Mouse (Mus musculus) kidney, postnatal 4 days (tissue): ENCODE measurements around the gene Mxi1.

Experiments
- DNase-seq, 2 experiments: peaks; one replicate each; pipeline ENCODE4 v3.0.0; 2021; ENCODE audit warnings: mixed read lengths in 2 of 2

Gene Mxi1

DNA sequence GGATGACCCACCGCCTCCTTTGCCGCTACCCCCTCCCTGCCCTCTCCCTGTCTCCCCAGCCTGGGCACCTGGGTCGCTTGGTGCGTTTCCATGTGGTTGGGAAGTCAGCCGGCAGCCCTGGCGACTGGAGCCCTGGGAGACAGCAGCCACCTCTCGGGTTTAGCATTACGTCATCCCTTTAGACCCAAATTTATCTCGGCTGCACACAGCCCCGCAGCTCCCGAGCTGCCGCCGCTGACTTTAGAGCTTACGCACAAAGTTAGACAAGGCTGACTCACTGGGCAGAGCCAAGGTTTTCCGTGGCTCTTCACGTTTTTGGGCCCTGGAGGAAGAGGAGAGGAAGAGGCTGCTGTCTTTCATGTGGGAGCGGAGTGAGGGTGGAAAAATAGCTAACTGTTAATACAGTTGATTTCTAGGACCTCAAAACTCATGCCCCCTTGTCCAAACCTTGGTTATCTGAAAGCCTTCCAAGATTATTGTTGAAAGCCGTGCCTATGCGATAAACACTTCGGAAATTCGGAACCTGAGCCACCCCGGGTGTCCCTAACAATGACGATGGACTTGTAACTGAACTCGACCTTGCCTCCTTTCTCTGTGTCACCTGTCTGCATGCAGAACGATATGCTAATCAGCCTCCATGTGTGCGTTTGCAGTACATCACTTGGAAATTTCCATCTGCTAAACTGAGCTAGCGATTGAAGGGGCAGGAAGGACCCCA lies 15.4 kb downstream of the Mxi1 start:
- peak; percentile 44 to 61 for DNase-seq

DNA sequence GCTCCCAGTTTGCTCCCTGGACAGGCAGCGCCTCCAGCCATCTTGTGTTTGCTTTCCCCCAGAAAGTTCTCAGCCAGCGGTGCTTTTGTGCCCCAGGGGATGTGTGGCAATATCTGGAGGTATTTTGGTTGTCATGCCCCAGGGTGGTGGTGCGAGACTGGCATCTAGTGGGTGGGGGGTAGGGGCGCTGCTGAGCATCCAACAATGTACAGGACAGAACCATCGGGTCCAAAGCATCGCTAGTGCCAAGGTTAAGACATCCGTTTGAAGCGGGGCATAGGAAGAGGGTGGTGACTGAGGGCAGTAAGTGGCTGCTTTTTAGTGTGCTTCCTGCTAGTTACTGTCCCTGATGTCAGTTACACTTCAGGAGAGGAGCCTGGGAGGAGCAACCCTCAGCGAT lies 17.8 kb downstream of the Mxi1 start:
- peak in 1 of 2 experiments; percentile 27 for DNase-seq

DNA sequence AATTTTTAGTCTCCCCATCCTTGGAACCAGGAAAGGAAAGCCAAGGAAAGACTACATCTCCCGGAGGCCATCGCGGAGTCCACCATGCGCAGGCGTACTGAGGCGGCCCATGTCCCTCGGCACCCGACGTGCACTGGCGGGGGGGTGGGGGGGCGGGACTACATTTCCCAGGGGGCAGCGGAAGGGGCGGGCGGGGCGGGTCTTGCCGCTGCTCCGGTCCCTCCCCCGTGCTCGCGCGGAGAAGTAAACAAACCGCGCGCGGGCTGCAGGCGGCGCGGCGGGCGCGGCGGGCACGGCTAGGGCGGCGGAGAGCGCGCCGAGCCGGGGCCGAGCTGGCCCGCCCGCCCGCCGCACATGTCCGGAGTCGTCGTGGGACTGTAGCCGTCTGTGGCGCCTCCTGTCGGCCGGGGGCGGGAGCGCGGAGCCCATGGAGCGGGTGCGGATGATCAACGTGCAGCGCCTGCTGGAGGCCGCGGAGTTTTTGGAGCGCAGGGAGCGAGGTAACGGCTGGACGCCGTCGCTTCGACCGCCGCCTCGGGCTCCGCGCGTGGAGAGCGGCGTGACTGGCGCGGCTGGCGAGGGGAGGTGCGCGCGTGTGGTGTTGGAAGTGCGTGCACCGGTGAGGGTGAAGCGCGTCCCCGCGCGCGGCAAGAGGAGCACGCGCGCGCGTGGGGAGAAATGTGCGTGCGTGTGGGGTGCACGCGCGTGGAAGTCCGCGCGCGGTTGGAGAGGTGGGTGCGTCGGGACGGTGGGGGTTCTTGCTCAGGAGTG lies 19.1 kb downstream of the Mxi1 start:
- peak; percentile 94 to 96 for DNase-seq

DNA sequence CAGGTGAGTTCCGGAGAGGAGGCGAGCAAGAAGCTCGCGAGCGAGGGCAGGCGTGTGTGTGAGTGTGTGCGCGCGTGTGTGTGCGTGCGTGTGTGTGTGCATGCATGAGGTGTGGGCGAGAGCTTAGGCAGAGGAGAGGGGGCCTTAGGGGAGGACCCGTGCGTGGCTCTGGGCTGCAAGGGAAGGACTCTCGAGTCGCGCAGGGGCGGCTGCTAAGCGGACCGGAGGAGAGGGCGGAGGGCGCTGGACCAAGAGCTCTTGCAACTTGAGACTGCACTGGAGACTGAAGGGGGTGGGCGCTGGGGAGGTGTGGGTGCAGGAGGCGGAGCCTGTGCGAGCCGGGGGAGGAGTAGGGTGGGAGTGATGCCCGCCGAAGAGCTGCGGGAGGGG lies 19.7 kb downstream of the Mxi1 start:
- peak; percentile 88 to 94 for DNase-seq

DNA sequence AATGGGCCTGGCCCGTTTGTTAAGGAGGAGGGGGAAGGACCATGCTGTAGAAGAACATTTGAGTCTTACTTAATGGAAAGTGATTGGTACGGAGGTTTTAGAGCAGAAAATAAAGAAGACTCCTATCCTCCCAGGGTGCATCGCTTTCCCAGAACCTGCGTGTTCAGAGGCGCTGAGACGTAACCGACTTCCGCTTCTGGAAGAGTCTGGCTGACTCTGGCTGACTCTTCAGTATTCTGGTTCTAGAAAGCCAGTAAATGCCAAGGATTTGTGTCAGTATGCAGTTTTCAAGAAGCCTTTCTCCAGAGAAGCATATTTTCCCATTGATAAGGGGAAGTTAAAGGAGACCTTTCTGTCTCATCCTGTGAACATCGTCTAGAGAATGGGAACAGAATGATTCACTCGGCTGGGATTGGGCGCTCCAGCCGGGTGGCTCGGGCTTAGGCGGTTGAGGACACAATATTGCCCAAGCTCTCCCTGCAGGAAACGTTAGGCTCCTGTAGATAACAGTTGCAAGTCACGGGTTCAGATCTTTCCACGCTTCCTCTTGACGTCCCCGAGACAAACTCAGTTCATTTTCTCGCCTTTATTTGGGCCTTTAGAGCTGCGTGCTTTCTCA lies 21.7 kb downstream of the Mxi1 start:
- DNase-seq: peak in 1 of 2 experiments; percentile 32

DNA sequence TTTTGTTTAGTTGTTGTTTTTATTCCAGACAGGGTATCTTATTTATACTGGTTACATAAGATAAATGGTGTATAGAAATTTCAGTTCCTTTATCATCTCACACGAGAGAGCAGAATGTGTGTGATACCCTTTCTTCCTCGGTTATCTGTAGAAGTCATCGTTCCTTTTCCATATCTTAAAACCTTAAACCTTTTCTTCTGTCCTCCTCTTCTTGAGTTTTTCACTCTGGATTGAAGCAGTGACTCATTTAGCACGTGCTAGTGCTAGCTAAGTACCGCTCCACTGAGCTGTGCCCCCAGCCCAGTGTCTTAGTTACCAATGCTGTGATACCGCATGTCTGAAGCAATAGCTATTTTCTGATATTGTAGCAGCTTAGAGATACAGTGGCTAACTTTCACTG lies 23.4 kb downstream of the Mxi1 start:
- no peak for DNase-seq

DNA sequence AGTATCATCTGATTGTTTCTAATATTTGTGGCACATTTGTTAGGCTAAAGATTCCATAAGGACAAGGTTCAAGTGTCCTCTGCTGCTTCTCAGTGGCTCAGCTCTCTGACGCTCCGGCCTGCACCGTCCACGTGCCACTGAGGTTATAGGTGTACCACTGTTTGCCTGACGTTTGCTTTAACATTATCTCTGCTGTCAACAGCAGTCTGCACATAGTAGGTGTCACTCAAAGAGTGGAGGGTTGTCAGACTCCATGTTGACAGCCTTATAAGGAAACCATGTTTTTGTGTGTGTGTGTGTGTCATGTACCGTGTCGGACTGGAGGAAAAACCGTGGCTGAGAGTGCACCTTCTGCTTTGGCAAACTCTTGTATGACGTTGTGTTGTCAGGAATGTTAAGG lies 24.9 kb downstream of the Mxi1 start:
- DNase-seq: no peak

DNA sequence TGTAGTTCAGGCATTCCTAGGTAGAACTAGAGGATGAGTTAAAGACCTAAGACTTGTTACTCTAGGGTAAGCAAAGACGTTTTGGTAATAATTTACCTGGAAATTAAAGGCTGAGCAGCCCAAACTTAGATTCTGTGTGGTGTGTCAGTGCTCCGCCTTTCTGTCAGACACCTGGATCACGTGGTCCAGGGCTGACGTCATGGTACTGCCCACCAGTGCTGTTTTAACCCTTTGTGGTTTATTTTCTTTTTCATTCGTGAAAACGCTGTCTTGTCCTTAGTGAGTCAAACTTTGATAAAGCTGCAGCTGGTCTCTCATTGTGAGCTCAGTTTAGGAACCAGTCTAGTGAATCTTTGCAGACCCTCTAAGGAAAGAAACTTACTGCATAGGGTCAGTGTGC lies 30.1 kb downstream of the Mxi1 start:
- peak; percentile 78 to 85 for DNase-seq

DNA sequence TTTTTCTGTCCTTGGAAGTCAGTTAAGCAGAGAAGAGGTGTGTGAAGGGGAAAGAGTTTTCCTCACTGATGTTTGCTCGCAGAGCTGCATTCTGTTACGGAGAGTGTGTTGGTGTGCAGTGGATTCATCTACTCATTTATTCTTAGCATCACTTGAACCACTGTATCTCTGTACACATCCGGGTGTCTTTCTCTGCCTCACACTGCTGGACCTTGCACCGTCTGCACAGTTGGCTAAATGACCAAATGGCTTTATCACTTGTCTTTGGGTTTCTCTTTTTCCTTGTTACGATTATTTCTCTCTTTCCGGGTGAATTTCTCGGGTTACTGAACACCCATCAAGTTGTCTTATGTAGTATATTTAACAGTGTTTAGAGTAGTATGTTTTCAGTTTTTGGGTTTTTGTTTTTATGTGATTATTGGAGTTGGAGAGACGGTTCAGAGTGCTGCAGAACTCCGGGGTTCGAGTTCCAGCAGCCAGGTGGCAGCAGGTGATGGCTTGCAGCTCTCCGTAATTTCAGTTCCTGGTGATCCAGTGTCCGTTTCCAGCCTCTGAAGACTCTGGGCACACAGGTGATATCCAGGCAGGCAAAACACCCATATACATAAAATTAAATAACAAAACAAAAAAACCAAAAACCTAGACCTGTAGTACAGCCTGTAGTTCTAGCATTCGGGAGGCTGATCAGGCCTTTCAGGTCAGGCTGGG lies 33.0 kb downstream of the Mxi1 start:
- no peak for DNase-seq

DNA sequence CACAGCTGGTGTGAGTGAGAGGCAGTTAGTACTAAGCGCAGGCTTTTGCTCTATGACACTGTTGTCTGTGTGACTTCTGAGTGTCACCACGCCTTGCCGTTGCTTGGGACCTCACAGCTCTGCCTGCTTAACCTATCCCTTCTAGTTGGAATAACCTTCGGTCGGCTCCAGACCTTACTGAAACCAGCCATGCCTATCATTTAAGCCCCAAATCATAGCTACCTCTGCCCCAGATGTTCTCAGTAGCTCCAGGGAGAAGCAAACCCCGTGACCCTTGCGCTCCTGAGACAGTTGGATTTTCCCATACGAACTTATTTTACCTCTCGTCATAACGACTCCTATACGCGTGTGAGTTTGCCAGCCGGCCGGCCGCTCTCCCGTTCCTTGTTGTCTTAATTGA lies 33.7 kb downstream of the Mxi1 start:
- peak in 1 of 2 experiments; percentile 35 for DNase-seq

DNA sequence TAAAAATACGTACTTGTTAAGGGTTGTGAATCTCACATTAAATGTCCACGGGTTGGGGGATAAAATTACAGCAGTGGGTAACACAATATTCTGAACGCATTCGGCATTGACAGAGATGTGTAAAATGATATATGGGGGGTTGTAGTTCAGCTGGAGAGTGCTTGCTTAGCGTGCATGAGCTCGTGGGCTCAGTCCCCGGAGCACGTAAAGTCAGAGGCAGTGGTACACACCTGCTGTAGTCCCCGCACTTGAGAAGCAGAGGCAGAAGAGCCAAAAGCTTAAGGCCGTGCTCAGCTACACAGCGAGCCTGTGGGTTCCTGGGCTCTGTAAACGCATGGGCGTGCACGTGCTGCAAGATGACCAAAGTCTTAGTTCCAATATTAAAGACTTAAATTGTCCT lies 35.4 kb downstream of the Mxi1 start:
- no peak for DNase-seq

DNA sequence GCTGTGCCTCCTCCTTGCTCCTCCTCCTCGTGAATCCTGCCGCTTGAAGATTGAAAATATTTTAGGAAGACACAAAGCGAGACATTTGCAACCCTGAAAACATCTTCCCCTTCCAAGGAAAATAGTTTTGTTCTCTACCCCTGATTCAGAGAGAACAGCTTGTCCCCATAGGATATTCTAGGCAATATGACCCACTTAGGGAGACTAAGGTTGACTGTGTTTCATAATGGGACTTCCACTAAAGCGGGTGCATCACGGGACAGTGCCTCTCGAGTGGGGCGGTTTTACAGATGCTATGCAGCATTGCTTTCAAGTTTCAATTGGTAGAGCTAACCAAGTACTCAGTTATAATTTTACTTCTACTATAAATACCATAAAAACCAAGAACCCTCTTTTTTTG lies 43.5 kb downstream of the Mxi1 start:
- DNase-seq: no peak

DNA sequence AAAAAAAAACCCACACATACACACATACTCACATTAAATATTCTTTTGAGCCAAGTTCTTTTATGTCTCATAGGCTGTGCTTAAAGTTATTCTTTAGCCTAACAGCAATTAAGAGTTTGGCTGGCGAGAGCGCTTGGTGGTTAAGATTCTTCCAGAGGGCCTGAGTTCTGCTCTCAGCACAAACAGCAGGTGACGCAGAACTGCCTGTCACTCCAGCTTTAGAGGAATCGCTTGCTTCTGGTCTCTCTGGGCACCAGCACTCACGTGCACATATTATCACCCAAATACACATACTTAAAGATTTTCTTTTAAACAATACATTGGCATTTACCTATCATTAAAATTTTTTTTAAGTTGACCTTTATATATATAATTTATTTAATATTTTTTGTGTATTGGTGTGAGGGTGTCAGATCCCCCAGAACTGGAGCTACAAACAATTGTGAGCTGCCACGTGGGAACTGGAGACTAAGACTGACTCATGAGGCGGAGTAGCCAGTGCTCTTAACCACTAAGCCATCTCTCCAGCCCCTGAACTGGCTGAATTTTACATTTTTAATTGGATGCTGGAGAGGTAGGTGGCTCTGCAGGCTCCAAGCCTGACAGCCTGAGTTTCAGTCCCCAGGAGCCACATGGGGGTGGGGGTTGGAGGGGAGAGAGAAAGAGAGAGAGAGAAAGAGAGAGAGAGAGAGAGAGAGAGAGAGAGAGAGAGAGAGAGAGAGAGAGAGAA lies 44.1 kb downstream of the Mxi1 start:
- no peak for DNase-seq

DNA sequence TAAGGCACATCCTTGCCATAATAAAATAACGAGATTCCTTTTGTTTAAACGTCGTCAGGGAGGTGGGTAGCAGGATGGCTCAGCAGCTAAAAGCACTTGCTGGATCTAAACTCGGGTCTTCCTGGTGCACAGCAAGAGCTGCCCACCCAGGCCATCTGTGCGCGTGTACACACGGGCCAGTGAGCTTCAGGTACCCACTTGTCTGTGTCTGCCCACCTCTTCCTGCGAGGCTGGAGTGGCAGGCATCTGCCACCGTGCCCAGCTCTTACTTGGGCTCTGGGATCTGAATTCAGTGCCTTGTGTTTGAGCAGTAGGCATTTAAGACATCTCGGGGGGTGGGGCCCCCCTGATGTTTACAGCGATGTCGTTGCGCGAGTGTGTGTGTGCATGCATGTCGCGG lies 44.7 kb downstream of the Mxi1 start:
- no peak for DNase-seq

DNA sequence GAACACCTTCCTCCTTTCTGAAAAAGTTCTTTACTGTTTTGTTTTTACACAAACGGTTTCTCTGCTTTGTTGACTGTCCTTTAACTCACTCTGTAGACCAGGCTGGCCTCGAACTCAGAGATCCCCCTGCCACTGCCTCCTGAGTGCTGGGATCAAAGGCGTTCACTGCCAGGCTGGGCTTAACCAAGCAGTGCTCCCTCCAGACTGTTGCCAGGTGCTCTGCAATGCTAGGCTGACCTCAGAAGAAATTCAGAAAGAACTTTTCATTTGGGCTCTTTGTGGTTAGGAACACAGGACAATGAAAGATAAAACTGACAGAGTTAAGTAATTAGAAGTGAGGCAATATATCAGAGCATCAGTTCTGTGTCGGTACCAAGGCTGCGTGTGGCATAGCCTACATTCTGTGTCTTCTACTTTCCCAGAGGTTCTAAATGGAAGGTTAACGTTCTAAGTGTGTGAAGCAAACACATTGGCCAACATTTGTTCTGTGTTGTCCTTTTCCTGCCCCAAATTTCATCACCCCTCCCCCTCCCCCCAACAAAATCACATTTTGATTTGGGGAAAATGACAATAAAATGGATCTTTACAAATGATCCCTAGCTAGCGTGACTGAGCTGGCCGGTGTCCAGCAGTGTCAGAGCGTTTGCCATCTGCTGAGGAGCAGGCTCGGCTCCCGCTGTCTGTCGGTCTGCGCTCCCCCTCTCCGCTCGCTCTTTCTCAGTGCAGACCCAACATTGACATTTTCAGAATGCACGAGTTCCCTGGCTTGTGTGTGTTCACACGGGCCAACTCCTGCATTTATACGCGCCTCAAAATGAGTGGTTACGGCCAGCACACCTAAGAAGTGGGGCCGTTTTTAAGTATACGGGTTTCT lies 49.1 kb downstream of the Mxi1 start:
- DNase-seq: peak; percentile 61 to 68

DNA sequence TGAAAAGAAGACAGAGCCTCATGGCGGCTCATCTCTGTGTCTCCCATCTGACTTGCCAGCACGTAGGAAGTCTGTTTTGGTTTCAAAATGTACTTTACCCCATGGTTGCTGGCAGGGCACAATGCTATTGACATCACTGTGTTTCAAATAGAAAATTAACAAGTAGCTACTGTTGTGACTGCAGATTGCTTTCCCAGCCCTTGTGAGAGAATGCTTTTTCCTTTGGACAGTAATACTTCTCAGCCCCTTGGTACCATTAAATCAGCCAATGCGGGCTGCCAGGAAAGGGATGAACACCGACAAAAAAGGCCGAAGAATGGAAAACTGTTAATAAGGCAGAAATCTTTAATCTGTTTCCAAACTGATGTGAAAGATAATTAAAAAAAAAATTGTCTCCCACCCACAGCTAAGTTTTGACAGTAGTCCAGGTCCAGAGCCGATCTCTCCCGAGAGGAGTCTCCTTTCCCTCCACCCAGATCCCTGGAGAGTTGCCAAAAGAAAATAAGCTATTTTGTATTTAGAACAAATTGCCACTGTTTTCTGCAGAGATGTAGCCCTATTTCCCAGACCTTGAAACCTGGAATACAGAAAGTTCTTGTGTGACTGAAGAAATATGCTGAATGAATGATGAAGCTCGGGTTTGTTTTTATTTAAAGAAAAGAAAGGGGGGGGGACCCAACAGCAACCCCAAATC lies 50.1 kb downstream of the Mxi1 start:
- DNase-seq: no peak

DNA sequence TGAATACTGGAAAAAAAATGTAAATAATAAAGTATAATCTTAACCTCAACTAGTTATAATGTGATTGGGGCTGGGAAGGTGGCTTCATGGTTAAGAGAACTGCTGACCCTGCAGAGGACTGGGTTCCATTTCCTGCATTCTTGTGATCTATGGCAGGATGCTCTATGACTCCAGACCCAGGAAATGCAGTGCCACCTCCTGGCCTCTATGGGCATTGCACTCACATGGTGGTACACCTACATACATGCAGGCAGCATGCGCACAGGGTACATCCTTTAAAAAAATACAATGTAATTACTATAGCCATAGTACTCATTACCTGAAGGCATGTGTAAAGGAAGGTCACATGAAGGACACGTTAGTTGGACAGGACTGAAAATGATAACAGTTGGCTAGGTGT lies 52.6 kb downstream of the Mxi1 start:
- peak; percentile 65 to 70 for DNase-seq

DNA sequence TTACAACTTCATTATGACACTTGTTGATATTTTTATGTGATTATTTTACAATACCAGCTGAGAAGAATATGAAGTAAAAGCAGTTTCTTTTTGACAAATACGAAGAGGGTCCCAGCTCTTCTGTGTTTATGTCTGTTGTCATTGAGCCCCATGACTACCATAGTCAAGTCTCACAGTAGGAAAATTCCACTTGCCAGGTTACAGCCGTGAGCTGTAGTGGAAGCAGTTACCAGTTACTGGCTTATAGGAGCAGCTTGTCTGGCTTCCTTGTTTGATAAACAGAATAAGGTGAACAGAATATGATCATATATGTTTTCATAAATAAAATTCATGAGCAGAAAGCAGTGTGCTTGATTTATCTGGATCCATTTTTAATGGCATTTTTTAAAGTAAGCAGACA lies 54.2 kb downstream of the Mxi1 start:
- no peak for DNase-seq

DNA sequence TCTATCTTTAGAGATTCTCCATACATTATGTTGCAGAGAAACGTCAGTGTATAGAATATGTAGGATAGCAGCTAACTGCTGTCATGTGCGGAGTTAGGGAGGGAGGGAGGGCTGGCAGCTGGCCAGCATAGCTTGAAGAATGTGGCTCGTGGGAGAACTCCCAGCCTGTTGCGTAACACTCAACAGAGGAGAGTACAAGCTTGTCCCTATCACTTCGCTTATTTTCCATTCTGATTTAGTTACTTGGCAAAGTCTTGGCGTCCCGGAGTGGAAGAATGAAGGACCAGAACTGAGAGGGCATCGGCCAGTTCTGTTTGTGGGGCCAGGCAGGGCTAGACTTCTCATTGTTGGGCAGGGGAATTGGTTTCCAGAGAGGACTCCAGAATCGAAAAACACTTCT lies 54.6 kb downstream of the Mxi1 start:
- DNase-seq: peak; percentile 81 to 85

DNA sequence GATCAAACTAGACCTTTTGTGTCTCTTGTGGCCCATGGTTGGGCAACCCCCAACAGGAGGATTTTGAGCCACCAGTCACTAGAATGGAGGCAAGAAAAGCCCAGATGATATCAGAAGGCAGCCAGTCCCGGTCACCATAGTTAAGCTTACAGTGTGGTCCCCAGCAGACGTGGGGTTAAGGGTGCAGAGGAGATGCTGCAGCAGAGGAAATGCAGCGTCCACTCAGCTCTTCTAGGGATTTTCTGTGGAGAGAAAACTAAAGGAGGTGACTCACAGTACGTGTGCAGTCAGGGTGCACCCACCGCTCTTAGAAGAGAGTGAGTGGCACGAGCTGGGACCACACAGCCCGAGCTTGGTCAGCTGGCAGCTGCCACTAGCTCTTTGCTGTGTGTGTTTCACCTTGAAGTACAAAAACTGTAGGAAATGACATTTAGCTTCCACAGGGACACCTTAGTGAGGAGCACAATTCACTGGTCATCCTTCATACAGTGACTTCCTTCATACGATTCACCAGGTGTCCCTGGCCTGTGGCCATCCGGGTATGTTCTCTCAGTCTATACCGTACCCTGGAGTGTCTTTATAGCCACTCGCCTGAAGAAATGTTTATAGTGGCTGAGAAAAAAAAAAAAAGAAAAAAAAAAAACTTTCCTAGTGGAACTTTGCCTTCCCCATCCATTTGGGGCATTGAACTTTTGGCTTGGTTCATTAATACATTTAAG lies 55.9 kb downstream of the Mxi1 start:
- no peak for DNase-seq
